Mouse (Mus musculus) left cerebral cortex, adult 8-10 months (tissue): ENCODE data around the gene Gm21095. TPM values are rescaled to one million over a fixed set of nuclear protein-coding genes. Genes with fewer than 3 reads are reported as not detected.
"Not testable (repeated sequence)": the region's sequence is repeated elsewhere in the genome, so short reads cannot be mapped to it uniquely, and the experiment has no call there.

Experiments
- DNase-seq, 2 experiments: peaks; one replicate each; pipeline ENCODE4 v3.0.0; 2022; ENCODE audit warnings: low spot score in 2 of 2
- total RNA-seq, 4 experiments: library from RNA; stranded (reverse); gene quantifications; 2 replicates each; pipeline ENCODE4 v1.2.4; 2022

The Gm21095 gene
- not detected for total RNA-seq

DNA sequence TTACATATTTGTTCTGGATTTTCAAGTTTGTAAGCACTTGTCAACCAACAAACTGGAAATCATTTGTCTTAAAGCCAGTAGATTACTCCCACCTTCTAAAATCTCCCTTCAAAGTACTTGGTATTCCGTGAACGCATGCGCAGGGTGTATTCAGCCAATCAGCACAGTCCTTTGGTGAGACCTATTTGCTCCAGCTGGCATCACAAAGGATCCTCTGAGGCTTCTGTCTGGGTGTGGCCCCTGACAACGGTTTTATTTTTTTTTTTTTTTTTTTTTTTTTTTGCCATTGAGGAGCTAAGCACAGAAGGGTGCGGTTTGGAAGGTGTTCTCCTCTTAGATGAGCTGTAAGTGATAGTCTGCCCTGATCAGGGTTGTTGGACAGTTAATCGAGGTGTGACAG is at the start of gene Gm21095:
Gene Gm21095 (plus strand): TSS at position 301 of the 400 bp plus-strand sequence.
- not testable (repeated sequence) for DNase-seq
